Mouse (Mus musculus) adrenal gland (tissue): ENCODE results near the gene Chrm1.

Experiments
- intact Hi-C: fragments of 180-260 bp; cut with DNase I; formaldehyde crosslinking; loops from one replicate; pipeline ENCODE4 v1.15.1; 2025
- long read RNA-seq, 2 experiments: library from polyadenylated mRNA; unstranded; transcript quantifications; one replicate each; pipeline ENCODE4 v2.0.0; 2020; ENCODE audit warnings: borderline replicate concordance in 1 of 2; ENCODE audit not compliant: insufficient replicate concordance in 1 of 2

Gene Chrm1
- long read RNA-seq, experiment 1 = 0 reads
- long read RNA-seq, experiment 2 = 0 reads

- intact Hi-C loops = no loop called here
Observed at GRCm38 (mm10) chr19:8663360-8663839, at the start of gene Chrm1. Chrm1 (plus strand) TSS chr19:8663789.

- intact Hi-C loops = no loop called here
Observed at GRCm38 (mm10) chr19:8614343-8614742, 49.2 kb upstream of the Chrm1 start.

DNA sequence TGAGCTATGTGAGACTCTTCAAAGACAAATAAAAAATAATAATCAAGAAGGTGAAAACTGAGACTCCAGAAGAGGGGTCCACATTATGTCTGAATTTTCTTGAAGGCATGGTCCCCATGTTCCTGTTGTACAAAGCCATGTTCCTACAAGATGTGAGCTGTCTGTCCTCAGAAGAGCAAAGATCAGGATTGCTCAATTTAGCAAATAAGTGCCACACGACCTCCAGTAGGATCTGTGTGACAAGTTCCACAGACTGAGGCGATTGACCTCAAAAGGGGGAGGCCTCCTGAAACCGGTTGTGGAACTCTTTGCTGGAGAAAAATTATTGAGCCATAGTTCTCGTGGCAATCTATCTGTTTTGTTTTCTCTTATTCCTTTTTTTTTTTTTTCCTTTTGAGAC lies 47.3 kb upstream of the Chrm1 start:
- intact Hi-C loops = no loop called here

GRCm38 (mm10) chr19:8617904-8618303 lies 45.7 kb upstream of the Chrm1 start, which contains the start of gene Slc22a6:
Slc22a6 (plus strand) TSS chr19:8618039.
- intact Hi-C loops = no loop called here

- intact Hi-C loops = no loop called here
Observed at GRCm38 (mm10) chr19:8621098-8621497, 42.5 kb upstream of the Chrm1 start.

DNA sequence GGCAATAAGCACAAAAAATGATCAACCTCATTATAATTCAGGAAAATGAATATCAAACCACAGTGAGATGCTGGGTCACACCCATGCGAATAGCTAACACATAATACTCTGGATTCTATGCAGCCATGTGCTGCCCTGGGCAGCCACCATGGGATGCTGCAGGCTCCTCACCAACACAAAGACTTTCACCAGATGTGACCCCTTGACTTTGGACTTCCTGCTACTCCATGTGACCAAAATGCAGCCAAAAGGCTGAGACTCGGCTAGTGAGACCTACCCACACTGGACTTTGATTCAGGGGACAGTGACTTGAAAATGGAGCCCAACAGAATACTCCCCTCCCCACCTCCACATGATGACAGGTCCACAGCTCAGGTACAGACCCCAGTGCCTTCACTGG lies 33.3 kb upstream of the Chrm1 start:
- intact Hi-C loops = no loop called here

DNA sequence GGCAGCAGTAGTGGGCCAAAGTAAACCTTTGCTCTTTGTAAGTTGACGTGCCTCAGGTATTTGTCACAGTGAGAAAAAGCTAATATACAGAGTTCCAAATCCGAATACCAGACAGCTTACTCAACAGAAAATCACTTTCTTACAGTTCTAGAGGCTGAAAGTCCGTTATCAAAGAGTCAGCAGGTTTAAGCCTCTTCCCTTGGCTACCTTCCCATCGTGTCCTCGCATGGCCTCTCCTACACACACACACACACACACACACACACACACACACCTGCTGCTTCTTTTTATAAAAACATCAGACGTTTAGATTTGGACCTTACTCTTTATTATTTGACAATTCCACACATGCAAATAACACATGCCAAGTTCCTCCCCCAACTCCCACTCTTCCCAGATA lies 32.8 kb upstream of the Chrm1 start:
- intact Hi-C loops = no loop called here

DNA sequence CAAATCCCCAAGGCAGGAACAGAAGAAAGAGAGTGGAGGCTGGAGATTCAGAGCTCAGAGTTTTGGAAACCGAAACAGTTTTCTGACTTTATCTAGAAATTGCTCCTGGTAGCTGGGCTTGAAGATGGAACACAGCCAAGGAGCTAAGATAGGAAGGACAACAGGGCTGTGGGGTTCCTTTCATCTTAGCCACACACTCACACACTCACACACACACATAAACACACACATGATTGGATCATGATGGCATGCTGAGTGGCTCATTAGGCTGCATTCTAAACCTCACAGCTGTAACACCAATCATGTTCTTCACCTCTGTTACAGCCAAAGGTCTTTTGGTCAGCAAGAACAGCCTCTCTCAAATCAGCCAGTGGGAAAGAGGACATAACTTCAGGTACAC lies 31.6 kb upstream of the Chrm1 start:
- intact Hi-C loops = no loop called here

DNA sequence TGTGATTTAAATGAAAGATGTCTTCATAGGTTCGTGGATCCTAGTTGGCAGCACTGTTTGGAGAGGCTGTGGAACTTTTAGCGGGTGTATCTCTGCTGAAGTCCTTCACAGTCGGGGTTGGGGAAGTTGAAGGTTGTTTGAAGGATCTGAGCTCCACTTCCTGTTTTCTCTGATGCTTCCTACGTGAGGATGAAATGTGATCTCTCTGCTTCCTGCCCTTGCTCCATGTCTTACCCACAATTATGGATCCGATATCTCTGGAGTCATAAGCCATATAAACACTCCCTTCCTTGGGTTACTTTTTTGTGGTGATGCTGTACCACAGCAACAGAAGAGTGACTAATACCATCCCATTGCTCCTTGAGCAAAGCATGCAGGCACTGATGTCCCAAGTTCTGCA lies 21.5 kb upstream of the Chrm1 start:
- intact Hi-C loops = no loop called here

DNA sequence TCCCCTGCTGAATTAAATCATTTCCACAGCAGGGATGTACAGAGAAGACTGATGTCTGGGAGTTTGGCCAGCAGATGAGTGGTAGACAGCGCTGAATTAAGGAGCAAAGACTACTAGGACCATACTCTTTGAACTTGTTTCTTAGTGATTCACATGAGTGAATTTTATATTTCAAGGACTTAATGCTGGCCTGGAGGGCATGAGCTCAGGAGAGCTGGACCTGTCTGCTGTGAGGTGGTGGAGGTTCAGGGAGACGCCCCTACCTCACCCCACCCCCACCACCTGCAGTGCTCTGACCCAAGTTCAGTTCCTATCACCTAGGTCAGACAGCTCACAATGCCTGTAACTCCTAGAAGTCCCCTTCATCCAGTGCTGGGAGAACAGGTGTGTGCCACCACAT lies 17.2 kb upstream of the Chrm1 start:
- intact Hi-C loops = no loop called here

DNA sequence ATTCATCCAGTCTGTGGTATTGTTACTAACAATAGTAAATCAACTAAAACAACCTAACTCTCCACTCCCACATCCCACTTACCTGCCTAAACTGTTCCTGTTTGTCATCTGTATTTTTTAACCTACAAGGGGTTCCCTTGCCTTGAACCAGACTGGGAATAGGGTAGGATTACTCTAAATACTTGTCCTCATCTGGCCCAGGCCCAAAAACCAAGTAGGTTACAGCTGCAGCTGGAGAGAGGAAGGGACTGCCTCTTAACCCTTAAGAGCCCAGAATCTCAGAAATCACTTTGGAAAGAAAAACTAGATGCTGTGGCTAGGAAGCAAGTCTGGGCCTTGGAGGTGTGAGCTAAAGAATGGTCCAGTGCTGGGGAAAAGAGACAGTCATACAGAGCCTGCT lies 7.8 kb upstream of the Chrm1 start:
- intact Hi-C loops = no loop called here

DNA sequence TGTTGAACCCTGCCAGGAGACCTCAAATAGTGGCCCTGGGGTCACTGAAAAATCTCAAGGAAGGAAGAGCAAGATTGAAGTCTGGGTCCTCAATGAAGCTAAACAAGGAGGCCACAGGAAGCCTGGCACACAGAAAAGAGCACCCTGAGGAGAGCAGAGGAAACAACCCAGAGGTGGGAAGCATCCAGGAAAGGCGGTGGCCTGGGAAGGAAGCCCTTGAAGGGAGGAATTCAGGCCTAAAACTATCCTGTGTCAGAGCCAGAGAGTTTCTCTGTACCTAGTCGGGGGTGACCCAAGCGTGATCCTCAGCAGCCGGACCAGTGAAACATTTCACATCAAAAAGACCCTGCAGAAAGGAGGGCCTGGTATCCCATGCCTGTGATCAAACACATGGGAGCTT lies 7.2 kb upstream of the Chrm1 start:
- intact Hi-C loops = no loop called here

- intact Hi-C loops = no loop called here
Observed at GRCm38 (mm10) chr19:8661821-8662307, 1.7 kb upstream of the Chrm1 start.

DNA sequence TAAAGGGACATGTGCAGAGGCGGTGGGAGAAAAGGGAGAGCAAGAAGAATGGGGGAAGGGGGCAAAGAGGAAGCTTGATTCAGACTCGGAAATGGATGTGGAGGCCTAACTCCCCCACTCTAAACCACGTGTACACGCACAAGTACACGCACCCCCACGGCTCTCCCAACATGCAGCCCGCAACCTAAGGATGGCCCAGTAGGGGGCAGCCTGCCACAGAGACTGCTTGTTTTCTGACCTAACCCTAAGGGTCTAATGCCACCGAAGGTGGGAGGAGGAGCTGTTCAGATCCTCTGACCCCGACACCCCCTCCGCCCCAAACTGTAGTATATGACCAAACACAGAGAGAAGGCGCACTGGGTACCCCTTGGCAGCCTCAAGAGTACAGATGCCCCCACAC lies 1.3 kb upstream of the Chrm1 start:
- intact Hi-C loops = no loop called here

- intact Hi-C loops = no loop called here
Observed at GRCm38 (mm10) chr19:8663911-8664421, 377 bp downstream of the Chrm1 start.

DNA sequence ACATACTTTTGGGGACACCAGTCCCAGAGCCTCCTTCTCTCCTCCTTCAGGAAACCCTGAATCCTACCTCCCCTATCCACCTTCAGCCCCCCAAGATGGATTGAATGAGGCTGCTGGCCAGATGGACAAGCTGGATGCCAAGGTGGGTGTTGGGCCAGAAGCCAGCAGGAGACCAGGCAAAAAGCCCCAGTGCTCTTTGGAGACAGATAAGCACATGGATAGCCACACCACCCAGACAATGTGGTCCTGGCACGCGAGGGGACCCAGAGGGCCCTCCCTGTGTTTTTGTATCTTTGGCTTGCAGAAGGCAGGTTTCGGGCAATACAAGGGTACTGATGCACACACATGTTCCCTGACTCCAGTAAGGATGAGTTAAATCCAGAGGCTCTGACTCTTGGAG lies 1.3 kb downstream of the Chrm1 start:
- intact Hi-C loops = no loop called here

GRCm38 (mm10) chr19:8665746-8666145 lies 2.2 kb downstream of the Chrm1 start:
- intact Hi-C loops = no loop called here

DNA sequence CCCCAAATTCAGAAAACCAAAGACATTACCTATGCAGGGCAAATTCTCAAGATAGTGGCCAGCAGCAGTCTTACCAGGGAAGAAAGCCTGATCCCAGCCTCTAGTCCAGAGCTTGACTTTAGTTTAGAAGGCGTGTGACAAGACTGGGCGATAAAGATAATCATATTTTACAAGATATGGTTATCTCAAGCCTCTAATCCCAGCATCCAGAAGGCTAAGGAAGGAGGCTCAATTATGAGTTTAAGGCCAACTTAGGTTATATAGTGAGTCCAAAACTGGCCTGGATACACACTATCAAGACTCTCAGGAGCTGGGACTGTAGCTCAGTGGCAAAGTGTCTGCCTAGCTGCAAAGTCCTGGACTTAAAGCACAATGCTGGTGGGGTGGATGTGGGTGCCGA lies 9.3 kb downstream of the Chrm1 start:
- intact Hi-C loops = no loop called here

- intact Hi-C loops = no loop called here
Observed at GRCm38 (mm10) chr19:8673336-8674063, 9.9 kb downstream of the Chrm1 start.

DNA sequence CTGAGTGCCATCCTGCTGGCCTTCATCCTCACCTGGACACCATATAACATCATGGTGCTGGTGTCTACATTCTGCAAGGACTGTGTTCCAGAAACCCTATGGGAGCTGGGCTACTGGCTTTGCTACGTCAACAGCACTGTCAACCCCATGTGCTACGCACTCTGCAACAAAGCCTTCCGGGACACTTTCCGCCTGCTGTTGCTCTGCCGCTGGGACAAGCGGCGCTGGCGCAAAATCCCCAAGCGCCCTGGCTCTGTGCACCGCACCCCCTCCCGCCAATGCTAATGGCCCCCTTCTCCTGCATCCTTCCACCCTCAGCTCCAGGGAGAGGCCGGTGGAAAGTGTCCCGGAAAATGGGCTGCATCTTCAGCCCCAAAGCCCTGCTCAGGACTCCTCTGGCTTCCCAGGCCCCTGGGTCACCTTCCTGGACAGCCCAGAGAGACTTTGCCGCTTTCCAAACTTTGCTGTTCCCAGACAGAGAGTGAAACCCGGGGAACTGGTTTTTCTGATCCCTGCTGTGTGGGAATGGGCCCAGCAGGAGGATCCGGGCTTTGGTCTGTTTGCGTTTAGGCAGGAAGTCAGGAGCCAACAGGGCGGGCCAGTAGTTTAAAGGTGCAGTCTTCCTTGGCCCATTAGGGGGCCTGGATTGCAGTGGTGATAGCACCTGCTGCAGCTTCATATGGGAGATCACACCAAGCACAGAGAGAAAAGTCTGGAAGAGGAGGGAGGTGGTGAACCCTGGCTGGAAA lies 15.6 kb downstream of the Chrm1 start:
- intact Hi-C loops = no loop called here

GRCm38 (mm10) chr19:8681633-8682362 lies 18.2 kb downstream of the Chrm1 start:
- intact Hi-C loops = no loop called here

DNA sequence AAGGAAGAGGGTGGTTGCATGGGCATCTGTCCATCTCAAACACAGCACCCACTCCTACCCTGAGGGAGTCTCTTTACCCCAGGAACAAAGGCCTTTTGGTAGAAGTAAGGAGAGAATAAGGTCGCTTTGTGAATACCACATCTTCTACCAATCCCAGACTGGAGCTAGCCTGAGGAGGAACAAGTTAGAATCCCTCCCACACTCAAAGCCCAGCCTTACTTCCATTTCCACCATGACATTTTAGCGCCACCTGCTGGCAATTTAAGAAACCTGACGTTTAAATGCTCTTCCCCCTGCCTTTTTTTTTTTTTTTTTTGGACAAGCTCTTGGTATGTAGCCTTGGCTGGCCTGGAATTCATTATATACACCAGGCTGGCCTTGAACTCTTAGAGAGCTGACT lies 19.4 kb downstream of the Chrm1 start:
- intact Hi-C loops = no loop called here
